Mouse (Mus musculus) ovary, postnatal 10 days (tissue): Measurements from ENCODE around the gene Olfr1066.
"Not testable (repeated sequence)": the region's sequence is repeated elsewhere in the genome, so short reads cannot be mapped to it uniquely, and the experiment has no call there.

Experiments
- DNase-seq: peaks from one replicate; pipeline ENCODE4 v3.0.0; 2022; ENCODE audit warnings: low spot score

The Olfr1066 gene

DNA sequence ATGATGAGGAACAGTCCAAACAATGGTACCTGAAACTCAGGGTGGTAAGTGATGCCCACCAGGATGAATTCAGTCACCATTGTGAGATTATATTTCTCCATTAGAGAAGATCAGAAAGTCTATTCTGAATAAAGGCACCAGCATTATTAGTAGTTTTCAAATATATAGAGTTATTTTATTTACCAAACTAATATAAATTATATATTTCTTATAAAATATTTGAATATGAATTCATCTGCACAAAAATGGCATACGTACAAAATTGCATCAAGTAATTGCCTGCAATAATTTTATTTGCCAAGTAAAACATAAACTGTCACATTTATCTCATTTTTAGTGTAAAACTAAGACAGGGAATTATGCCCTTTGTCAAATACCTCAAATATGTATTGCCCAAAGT, at the start of gene Olfr1066:
TSS of gene Olfr1066 (minus strand) at position 101 of the 400 bp plus-strand sequence.
- DNase-seq: no peak

DNA sequence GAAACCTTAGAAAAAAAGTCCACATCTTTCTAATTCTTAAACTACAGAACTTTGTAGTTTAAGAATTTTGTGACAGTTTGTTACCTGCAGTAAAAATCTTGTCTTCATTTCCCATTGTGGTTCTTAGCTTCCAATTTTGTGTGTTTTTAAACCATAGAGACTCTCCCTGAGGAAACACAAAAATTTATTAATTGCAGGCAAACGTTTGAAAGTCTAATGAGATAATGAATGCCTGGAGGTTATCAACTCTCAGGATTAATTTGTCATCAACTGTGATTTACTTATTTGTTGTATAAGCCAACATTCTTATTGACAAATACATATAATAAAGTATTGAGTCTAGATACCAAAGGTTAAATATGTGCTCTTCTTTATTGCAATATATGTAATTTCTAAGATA, 31.2 kb upstream of the Olfr1066 start, which contains the start of gene Olfr228:
TSS of gene Olfr228 (minus strand) at position 101 of the 400 bp plus-strand sequence.
- DNase-seq: no peak

DNA sequence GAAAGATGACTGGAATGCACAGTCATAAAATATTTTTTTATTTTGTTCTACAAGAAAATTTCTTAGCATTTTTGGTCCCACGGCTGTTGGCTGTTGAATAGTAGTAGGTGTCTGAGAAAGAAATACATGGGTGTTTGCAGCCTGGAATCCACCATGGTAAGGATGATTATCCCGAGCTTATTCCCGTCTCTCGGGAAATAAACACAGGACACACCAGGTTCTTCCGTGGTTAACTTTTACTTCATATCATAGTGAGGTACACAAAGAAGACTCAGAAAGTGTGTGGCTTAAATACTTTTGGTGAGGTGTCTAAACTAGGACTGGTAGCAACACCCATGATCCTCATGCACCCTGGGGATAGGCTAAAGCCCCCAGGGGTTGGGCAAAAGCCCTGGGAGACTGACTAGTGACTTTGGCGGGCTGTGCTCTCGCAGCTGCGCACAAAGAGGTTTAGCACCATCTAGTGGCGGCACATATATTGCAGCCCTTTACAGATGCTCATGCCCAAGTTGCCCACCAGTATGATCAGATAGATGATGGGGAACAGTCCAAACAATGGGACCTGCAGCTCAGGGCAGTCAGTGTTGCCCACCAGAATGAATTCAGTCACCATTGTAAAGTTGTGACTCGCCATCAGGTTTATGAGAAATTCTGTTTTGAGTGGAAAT, 8.5 kb upstream of the Olfr1066 start:
- peak; percentile 26 for DNase-seq

DNA sequence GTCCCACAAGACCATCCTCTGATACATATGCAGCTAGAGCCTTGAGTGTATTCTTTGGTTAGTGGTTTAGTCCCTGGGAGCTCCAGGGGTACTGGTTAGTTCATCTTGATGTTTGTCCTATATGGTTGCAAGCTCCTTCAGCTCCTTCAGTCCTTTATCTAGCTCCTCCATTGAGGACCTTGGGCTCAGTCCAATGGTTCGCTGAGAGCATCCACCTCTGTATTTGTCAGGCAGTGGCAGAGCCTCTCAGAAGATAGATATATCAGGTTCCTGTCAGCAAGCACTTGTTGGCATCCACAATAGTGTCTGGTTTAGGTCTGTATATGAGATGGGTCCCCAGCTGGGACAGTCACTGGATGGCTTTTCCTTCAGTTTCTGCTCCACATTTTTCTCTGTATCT, 4.4 kb upstream of the Olfr1066 start:
- no peak for DNase-seq

DNA sequence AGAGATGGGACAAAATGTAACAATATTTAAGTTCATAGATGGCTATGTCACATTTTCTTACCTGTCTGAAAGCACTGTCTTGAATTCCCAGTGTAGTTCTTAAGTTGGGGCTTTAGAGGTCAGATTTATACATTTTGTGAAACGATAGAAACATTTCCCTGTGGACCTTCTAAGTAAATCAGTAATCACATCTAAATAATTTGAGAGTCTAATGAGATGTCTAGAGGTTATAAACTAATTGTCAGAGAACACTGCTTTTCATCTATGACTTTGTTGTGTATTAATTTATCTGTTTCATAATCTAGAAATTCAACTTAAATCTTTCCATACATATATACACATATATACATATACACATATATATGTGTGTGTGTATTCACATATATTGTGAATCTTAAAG, 5.6 kb downstream of the Olfr1066 start, which contains the start of gene Olfr1065:
TSS of gene Olfr1065 (minus strand) at position 101 of the 400 bp plus-strand sequence.
- DNase-seq: not testable (repeated sequence)

DNA sequence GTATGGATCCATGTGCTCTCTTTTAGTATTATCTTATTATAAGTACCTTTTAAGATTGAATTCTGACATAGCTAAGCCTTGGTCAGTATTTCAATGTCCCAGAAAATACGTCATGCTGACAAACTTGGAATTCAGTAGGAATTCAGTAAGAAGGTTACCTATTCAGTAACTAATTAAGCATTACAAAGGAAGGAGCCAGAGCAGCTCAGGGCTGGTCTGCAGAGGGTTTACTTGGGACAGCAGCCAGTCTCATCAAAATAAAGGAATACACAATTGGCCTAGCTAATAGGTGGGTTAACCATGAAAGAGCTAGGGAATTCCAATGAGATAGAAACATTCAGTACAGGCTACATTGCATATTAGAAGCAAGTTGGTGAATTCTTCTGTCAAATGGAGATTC, 14.0 kb downstream of the Olfr1066 start:
- not testable (repeated sequence) for DNase-seq

DNA sequence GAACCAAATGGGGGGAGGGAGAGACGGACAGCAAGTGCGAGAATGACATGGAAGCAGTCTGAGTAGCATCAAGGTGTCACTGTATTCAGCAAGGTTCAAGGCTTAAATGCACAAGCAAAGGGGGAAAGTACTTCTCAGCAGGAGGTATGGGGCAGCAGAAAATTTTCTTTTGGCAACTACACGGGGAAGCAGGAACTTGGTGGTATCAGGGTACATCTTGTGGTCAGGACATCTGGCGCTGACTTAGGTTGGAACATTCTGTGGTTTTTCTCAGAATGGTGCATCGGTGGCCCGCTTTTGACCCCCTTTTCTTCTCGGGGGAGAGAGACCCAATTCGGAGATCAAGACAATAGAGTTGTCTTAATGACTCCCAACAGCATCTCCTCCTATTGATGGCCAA, 27.6 kb downstream of the Olfr1066 start:
- DNase-seq: not testable (repeated sequence)

DNA sequence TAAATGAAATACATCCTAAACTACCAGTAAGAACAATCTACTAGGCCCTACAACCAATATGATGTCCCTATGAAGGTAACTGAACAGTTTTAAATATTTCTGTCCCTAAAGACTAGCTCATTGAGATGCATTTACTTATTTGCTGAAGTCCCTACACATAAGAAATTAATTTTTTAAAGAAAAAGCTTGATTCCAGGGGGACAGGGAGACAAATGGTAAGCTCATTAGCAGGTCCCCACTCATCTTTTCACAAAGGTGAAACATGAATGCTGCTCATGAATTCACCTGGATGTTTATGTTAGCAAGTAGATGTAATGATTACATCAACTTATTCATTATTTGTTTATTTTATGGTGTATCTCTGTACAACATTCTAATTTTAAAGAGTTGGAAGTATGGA, 29.4 kb downstream of the Olfr1066 start, which contains the start of gene Olfr1062:
TSS of gene Olfr1062 (minus strand) at position 101 of the 400 bp plus-strand sequence.
- not testable (repeated sequence) for DNase-seq

DNA sequence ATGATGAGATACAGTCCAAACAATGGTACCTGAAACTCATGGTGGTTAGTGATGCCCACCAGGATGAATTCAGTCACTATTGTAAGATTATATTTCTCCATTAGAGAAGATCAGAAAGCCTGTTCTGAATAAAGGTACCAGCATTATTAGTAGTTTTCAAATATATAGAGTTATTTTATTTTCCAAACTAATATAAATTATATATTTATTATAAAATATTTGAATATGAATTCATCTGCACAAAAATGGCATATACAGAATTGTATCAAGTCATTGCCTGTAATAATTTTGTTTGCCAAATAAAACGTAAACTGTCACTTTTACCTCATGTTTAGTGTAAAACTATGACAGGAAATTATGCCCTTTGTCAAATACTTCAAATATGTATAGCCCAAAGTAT, 42.1 kb downstream of the Olfr1066 start, which contains the start of gene Olfr1061:
TSS of gene Olfr1061 (minus strand) at position 101 of the 400 bp plus-strand sequence.
- DNase-seq: no peak
